Mouse (Mus musculus): ENCODE measurements at regions not wholly inside any gene's neighbourhood (a gene's known extent, or its start where the extent isn't known, plus 50 kb on each side); places are given as distances from the start of the nearest gene placed in this dataset.
A peak's percentile ranks its signal among the peaks of the same experiment; 100 is the strongest.

- Histone ChIP-seq H3K4me2 (no peak overlapping the region), H3K9me3 (no peaks in the 10 kb centered on the region), H3K27me3 (no peaks in the 10 kb centered on the region), H3K4me1 (peaks cover 3% of the 10 kb centered on the region; the same call in 1 of the 2 replicates), H3K9ac (no peak overlapping the region), H3K27ac (no peak overlapping the region), H3K4me3 (replicated peaks) (no peak overlapping the region), H3K36me3 (replicated peaks) (no peaks in the 10 kb centered on the region)
- 37% methylated on average over 1 of the region's 1 CpGs for WGBS
- 0 out of 2 replicates have a peak, but pooled peaks have one; percentile 20 for ATAC-seq (ENCODE audit: low FRiP score)
Observed at GRCm38 (mm10) chr7:94504748-94505147, 1425.1 kb downstream of the Fam181b start.

- WGBS = 95% methylated on average over 1 of the region's 1 CpGs
- Histone ChIP-seq H3K27ac (no peak overlapping the region), H3K27me3 (no peaks in the 10 kb centered on the region), H3K36me3 (replicated peaks) (no peaks in the 10 kb centered on the region), H3K4me1 (no peaks in the 10 kb centered on the region), H3K4me2 (no peak overlapping the region), H3K9me3 (peaks cover 15% of the 10 kb centered on the region; the same call in 1 of the 2 replicates), H3K4me3 (replicated peaks) (no peak overlapping the region), H3K9ac (no peak overlapping the region)
- ATAC-seq (ENCODE audit: low FRiP score) = no peak
Observed at GRCm38 (mm10) chr7:94517002-94517401, 1437.3 kb downstream of the Fam181b start.

DNA sequence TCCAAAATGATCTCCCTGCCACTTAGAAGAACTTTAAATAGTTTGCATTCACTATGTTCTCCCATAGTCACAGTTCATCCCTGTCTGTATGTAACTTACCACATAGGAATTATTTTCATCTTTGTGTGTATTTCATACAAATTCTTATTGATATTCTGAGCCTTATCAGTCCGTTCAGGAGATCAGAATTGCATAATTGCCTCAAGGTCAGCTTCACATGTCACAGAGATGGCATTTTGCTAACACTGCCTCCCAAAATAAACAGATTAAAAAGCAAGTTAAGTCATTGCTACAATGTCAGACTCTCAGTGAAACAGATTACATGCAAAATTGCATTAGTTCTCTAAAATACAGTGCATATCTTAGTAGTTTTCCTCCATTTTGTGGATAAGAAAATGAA is 1452.9 kb downstream of the Fam181b start:
- Histone ChIP-seq H3K27me3 (no peaks in the 10 kb centered on the region), H3K4me1 (no peaks in the 10 kb centered on the region), H3K9me3 (no peaks in the 10 kb centered on the region), H3K9ac (no peak overlapping the region), H3K4me3 (replicated peaks) (no peak overlapping the region), H3K36me3 (replicated peaks) (no peaks in the 10 kb centered on the region), H3K4me2 (no peak overlapping the region), H3K27ac (no peak overlapping the region)
- 73% methylated on average over 1 of the region's 1 CpGs for WGBS
- no peak for ATAC-seq (ENCODE audit: low FRiP score)

DNA sequence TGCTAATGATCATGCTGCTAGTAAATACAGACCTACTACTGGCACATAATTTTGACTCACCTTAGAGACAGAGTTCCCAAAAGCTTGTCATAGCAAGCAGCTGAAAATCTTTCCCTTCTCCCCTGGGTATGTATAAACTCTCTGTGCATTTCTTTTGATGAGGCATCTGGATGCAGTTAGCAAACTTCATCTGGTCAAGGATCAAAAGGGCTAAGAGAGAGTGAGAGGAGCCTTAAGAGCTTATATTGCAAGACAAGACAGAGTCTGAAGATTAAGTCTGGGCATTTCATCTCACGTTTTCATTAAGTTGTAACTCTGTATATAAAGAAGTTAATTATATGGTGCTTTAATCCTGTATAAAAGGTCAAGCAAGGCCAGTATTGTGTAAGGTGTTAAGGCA is 1468.7 kb downstream of the Fam181b start:
- Histone ChIP-seq H3K36me3 (replicated peaks) (no peaks in the 10 kb centered on the region), H3K4me1 (no peaks in the 10 kb centered on the region), H3K9ac (no peak overlapping the region), H3K9me3 (no peaks in the 10 kb centered on the region), H3K27me3 (no peaks in the 10 kb centered on the region), H3K4me3 (replicated peaks) (no peak overlapping the region), H3K27ac (no peak overlapping the region), H3K4me2 (no peak overlapping the region)
- WGBS = 16% methylated on average over 1 of the region's 1 CpGs
- ATAC-seq (ENCODE audit: low FRiP score) = no peak

- H3K36me3 ChIP-seq (replicated peaks) = no peaks in the 10 kb centered on the region
- H3K9me3 ChIP-seq = no peaks in the 10 kb centered on the region
- WGBS = 36% methylated on average over 3 of the region's 3 CpGs
- no peaks in the 10 kb centered on the region for H3K4me1 ChIP-seq
- no peak overlapping the region for H3K27ac ChIP-seq
- H3K4me2 ChIP-seq = no peak overlapping the region
- H3K27me3 ChIP-seq = no peaks in the 10 kb centered on the region
- peak; percentile 46; the same call in 1 of the 2 replicates for ATAC-seq (ENCODE audit: low FRiP score)
- H3K9ac ChIP-seq = no peak overlapping the region
- no peak overlapping the region for H3K4me3 ChIP-seq (replicated peaks)
Observed at GRCm38 (mm10) chr7:94581475-94581874, 1501.8 kb downstream of the Fam181b start.

GRCm38 (mm10) chr7:94587791-94588190 is 1508.1 kb downstream of the Fam181b start:
- Histone ChIP-seq H3K4me3 (replicated peaks) (no peak overlapping the region), H3K9me3 (no peaks in the 10 kb centered on the region), H3K4me1 (no peaks in the 10 kb centered on the region), H3K27me3 (no peaks in the 10 kb centered on the region), H3K27ac (no peak overlapping the region), H3K36me3 (replicated peaks) (no peaks in the 10 kb centered on the region), H3K4me2 (no peak overlapping the region), H3K9ac (no peak overlapping the region)
- ATAC-seq (ENCODE audit: low FRiP score) = no peak

DNA sequence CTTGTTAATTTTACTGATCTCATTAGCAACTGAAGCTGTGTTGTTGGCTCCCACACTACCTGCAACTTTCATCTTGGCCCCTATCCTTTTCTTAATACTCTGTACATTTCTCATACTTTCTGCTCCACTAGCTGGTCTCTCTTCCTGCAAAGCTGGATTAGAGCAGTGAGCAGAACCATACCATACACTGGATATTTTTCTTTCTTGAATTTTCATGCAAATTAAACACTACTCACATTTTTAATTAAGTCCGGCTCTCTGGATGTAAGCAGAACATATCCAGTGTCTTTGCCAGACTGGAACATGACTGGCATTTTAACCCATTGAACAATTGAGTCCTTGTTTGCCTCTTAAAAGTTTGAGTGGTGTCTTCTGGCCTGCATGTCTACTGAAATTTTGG is 1515.0 kb downstream of the Fam181b start:
- Histone ChIP-seq H3K36me3 (replicated peaks) (no peaks in the 10 kb centered on the region), H3K27me3 (no peaks in the 10 kb centered on the region), H3K4me3 (replicated peaks) (no peak overlapping the region), H3K27ac (no peak overlapping the region), H3K9ac (no peak overlapping the region), H3K4me2 (no peak overlapping the region), H3K4me1 (peaks cover 3% of the 10 kb centered on the region; the same call in 1 of the 2 replicates), H3K9me3 (no peaks in the 10 kb centered on the region)
- WGBS = 50% methylated on average over 1 of the region's 1 CpGs
- no peak for ATAC-seq (ENCODE audit: low FRiP score)

GRCm38 (mm10) chr7:94618965-94619364 is 1539.3 kb downstream of the Fam181b start:
- Histone ChIP-seq H3K27me3 (no peaks in the 10 kb centered on the region), H3K9ac (no peak overlapping the region), H3K4me1 (peaks cover 5% of the 10 kb centered on the region), H3K4me3 (replicated peaks) (no peak overlapping the region), H3K36me3 (replicated peaks) (no peaks in the 10 kb centered on the region), H3K9me3 (no peaks in the 10 kb centered on the region), H3K4me2 (no peak overlapping the region), H3K27ac (no peak overlapping the region)
- WGBS = 31% methylated on average over 5 of the region's 5 CpGs
- ATAC-seq (ENCODE audit: low FRiP score) = peak; percentile 49; the same call in 1 of the 2 replicates

DNA sequence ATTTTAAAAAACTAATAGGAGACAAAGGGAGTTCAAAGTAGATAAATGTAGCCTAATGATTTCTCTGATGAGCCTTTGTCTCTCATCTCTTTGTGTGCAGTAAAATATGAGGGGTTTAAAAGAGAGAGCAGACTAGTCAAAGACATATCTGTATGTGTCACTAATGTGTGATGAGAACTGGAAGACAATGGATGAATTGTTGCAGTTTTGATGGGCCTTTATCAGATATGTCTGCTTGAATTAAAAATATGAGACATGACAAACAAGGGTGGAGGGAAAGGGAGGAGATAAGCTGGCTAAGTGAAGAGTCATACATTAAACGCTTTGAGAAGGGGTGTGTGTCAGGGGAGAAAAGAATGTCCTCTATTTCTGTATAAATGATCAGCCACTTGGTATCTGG is 1544.9 kb downstream of the Fam181b start:
- Histone ChIP-seq H3K27me3 (no peaks in the 10 kb centered on the region), H3K36me3 (replicated peaks) (no peaks in the 10 kb centered on the region), H3K9ac (no peak overlapping the region), H3K9me3 (no peaks in the 10 kb centered on the region), H3K27ac (no peak overlapping the region), H3K4me1 (no peaks in the 10 kb centered on the region), H3K4me2 (no peak overlapping the region), H3K4me3 (replicated peaks) (no peak overlapping the region)
- no peak for ATAC-seq (ENCODE audit: low FRiP score)
- whole genome bisulfite sequencing = 65% methylated on average over 1 of the region's 1 CpGs

DNA sequence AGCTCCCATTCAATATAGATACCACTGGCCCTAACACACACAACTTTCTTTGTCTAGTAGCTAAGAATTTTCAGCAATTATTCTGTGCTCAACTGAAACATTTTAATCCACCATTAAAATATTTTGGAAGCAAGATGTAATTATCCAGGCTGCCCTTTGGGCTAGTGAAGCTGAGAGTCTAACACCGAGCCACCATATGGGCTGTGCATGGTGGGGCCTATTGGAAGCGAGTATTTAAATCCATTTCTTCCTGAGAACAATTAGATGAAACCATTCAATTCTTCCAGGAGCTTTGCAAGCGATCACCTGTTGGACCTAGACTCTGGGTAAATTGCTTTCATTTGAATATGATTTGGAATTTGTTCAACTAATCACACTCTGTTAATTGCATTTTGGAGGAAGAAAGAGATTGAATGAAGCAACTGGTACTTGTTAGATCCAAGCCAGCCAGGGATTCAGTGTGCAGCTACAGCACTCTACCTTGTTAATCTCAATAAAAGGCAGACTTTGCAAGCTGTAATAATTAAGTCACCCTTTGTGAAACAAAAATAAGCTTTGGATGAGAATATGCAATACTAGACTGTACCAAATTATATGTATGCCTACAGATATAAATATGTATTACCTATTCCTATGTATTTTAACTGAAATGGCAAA is 1533.6 kb upstream of the Tenm4 start:
- ATAC-seq (ENCODE audit: low FRiP score) = peak; percentile 70; the same call in 1 of the 2 replicates

GRCm38 (mm10) chr7:94644560-94645285 is 1526.3 kb upstream of the Tenm4 start:
- ATAC-seq (ENCODE audit: low FRiP score) = peak; percentile 86; the same call in 1 of the 2 replicates
- Histone ChIP-seq H3K4me2 (no peak overlapping the region), H3K4me3 (replicated peaks) (no peak overlapping the region), H3K9ac (no peak overlapping the region), H3K27ac (peak overlapping the region; percentile 76), H3K36me3 (replicated peaks) (no peaks in the 10 kb centered on the region), H3K27me3 (no peaks in the 10 kb centered on the region), H3K9me3 (no peaks in the 10 kb centered on the region), H3K4me1 (peaks cover 14% of the 10 kb centered on the region; the same call in 1 of the 2 replicates)
- WGBS = 24% methylated on average over 7 of the region's 7 CpGs

More for the DNA sequence above, 1533.6 kb upstream of the Tenm4 start:
- Histone ChIP-seq H3K36me3 (replicated peaks) (no peaks in the 10 kb centered on the region), H3K9me3 (no peaks in the 10 kb centered on the region), H3K27ac (no peak overlapping the region), H3K9ac (no peak overlapping the region), H3K27me3 (no peaks in the 10 kb centered on the region), H3K4me2 (no peak overlapping the region), H3K4me3 (replicated peaks) (no peak overlapping the region), H3K4me1 (no peaks in the 10 kb centered on the region)
- WGBS = 49% methylated on average over 3 of the region's 3 CpGs

DNA sequence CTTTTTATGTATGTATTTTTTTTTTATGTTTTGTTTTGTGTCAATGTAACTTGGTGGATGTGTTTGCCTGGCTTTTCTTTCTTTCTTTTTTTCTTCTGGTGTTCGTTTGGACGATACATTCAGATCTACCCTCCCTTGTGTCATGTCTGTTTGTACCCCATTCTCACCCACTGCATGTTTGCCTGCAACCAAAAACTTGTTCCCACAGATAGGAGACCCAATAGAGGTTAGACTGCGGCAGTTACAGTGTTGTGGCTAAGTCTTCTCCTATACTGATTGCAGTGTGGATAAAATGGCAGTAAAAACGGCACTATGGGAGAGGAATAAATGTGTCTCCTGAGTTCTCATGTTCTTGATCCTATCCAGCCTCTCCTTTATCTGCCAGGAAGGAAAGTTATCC is 1525.7 kb upstream of the Tenm4 start:
- peak; percentile 66; the same call in 1 of the 2 replicates for ATAC-seq (ENCODE audit: low FRiP score)

More for the DNA sequence above, 1525.7 kb upstream of the Tenm4 start:
- 27% methylated on average over 4 of the region's 4 CpGs for WGBS
- Histone ChIP-seq H3K9me3 (no peaks in the 10 kb centered on the region), H3K27ac (peak overlapping the region; percentile 76), H3K4me1 (peaks cover 14% of the 10 kb centered on the region; the same call in 1 of the 2 replicates), H3K4me2 (no peak overlapping the region), H3K27me3 (no peaks in the 10 kb centered on the region), H3K4me3 (replicated peaks) (no peak overlapping the region), H3K36me3 (replicated peaks) (no peaks in the 10 kb centered on the region), H3K9ac (no peak overlapping the region)
